Mouse (Mus musculus) small intestine, adult 2 months (tissue): ENCODE measurements at regions not wholly inside any gene's neighbourhood (a gene's known extent, or its start where the extent isn't known, plus 50 kb on each side); places are given as distances from the start of the nearest gene placed in this dataset.

Source experiments
- CTCF ChIP-seq: fragments of 200-500 bp; IDR thresholded peaks from 2 replicates; pipeline ENCODE4 v1.5.1; 2012; ENCODE audit warnings: low read depth, mild to moderate bottlenecking, control low read depth, inconsistent platforms, low read length, moderate library complexity, mixed read lengths; ENCODE audit not compliant: insufficient replicate concordance, insufficient read length; ENCODE audit errors: extremely low read depth
- POLR2A ChIP-seq: fragments of 200-500 bp; IDR thresholded peaks from 2 replicates; pipeline ENCODE4 v1.6.1; 2012; ENCODE audit warnings: low read depth, mild to moderate bottlenecking, control low read depth, inconsistent platforms, low read length, moderate library complexity

- no peak for TF ChIP-seq CTCF
- TF ChIP-seq POLR2A: no peak
Observed at GRCm38 (mm10) chr8:92180651-92181050, 176.8 kb upstream of the Irx5 start.
